Mouse (Mus musculus): ENCODE measurements at regions not wholly inside any gene's neighbourhood (a gene's known extent, or its start where the extent isn't known, plus 50 kb on each side); places are given as distances from the start of the nearest gene placed in this dataset.

- Histone ChIP-seq H3K4me2 (no peak overlapping the region), H3K27ac (ENCODE audit: poor library complexity, severe bottlenecking) (peak overlapping the region; percentile 82), H3K4me1 (replicated peaks) (peaks cover 22% of the 10 kb centered on the region)
Observed at GRCm38 (mm10) chr4:10315875-10316274, 558.4 kb upstream of the 2610301B20Rik start.

GRCm38 (mm10) chr4:10344147-10344546 lies 530.2 kb upstream of the 2610301B20Rik start:
- 56% methylated on average over 2 of the region's 2 CpGs for WGBS
- H3K9ac ChIP-seq = no peak overlapping the region
- no peaks in the 10 kb centered on the region for H3K36me3 ChIP-seq
- H3K27ac ChIP-seq (ENCODE audit: poor library complexity, severe bottlenecking) = no peak overlapping the region
- no peaks in the 10 kb centered on the region for H3K27me3 ChIP-seq (replicated peaks)
- no peak overlapping the region for H3K4me3 ChIP-seq
- no peaks in the 10 kb centered on the region for H3K9me3 ChIP-seq (replicated peaks)
- no peaks in the 10 kb centered on the region for H3K4me1 ChIP-seq (replicated peaks)
- H3K4me2 ChIP-seq = no peak overlapping the region
- ATAC-seq (ENCODE audit: insufficient number of reproducible peaks, low FRiP score) = no peak

More at GRCm38 (mm10) chr4:10315875-10316274, 558.4 kb upstream of the 2610301B20Rik start:
- Histone ChIP-seq H3K9me3 (replicated peaks) (no peaks in the 10 kb centered on the region), H3K36me3 (no peaks in the 10 kb centered on the region), H3K4me3 (no peak overlapping the region), H3K27me3 (replicated peaks) (no peaks in the 10 kb centered on the region), H3K9ac (no peak overlapping the region)
- no peak for ATAC-seq (ENCODE audit: insufficient number of reproducible peaks, low FRiP score)
- WGBS = 15% methylated on average over 3 of the region's 3 CpGs

- WGBS = 75% methylated on average over 4 of the region's 4 CpGs
- no peak overlapping the region for H3K9ac ChIP-seq
- ATAC-seq (ENCODE audit: insufficient number of reproducible peaks, low FRiP score) = no peak
- H3K4me1 ChIP-seq (replicated peaks) = no peaks in the 10 kb centered on the region
- no peak overlapping the region for H3K4me3 ChIP-seq
- H3K9me3 ChIP-seq (replicated peaks) = no peaks in the 10 kb centered on the region
- no peak overlapping the region for H3K27ac ChIP-seq (ENCODE audit: poor library complexity, severe bottlenecking)
- H3K27me3 ChIP-seq (replicated peaks) = no peaks in the 10 kb centered on the region
- no peak overlapping the region for H3K4me2 ChIP-seq
- no peaks in the 10 kb centered on the region for H3K36me3 ChIP-seq
Observed at GRCm38 (mm10) chr4:10351876-10352627, 522.2 kb upstream of the 2610301B20Rik start.

GRCm38 (mm10) chr4:10357572-10357971 lies 516.7 kb upstream of the 2610301B20Rik start:
- Histone ChIP-seq H3K27ac (ENCODE audit: poor library complexity, severe bottlenecking) (no peak overlapping the region), H3K4me1 (replicated peaks) (0 out of 2 replicates have a peak, but pooled peaks cover 3% of the 10 kb centered on the region), H3K4me2 (no peak overlapping the region), H3K36me3 (no peaks in the 10 kb centered on the region), H3K27me3 (replicated peaks) (no peaks in the 10 kb centered on the region), H3K4me3 (no peak overlapping the region), H3K9me3 (replicated peaks) (no peaks in the 10 kb centered on the region), H3K9ac (no peak overlapping the region)
- no peak for ATAC-seq (ENCODE audit: insufficient number of reproducible peaks, low FRiP score)
- 59% methylated on average over 3 of the region's 3 CpGs for WGBS

GRCm38 (mm10) chr4:10389790-10390189 lies 484.5 kb upstream of the 2610301B20Rik start:
- 89% methylated on average over 2 of the region's 2 CpGs for WGBS
- H3K27me3 ChIP-seq (replicated peaks) = no peaks in the 10 kb centered on the region
- no peak overlapping the region for H3K4me2 ChIP-seq
- no peak overlapping the region for H3K27ac ChIP-seq (ENCODE audit: poor library complexity, severe bottlenecking)
- H3K36me3 ChIP-seq = no peaks in the 10 kb centered on the region
- H3K9ac ChIP-seq = no peak overlapping the region
- no peak for ATAC-seq (ENCODE audit: insufficient number of reproducible peaks, low FRiP score)
- H3K4me3 ChIP-seq = no peak overlapping the region
- no peaks in the 10 kb centered on the region for H3K9me3 ChIP-seq (replicated peaks)
- H3K4me1 ChIP-seq (replicated peaks) = 0 out of 2 replicates have a peak, but pooled peaks cover 8% of the 10 kb centered on the region

GRCm38 (mm10) chr4:10397249-10397648 lies 477.0 kb upstream of the 2610301B20Rik start:
- ATAC-seq (ENCODE audit: insufficient number of reproducible peaks, low FRiP score) = no peak
- no peaks in the 10 kb centered on the region for H3K27me3 ChIP-seq (replicated peaks)
- no peaks in the 10 kb centered on the region for H3K4me1 ChIP-seq (replicated peaks)
- no peak overlapping the region for H3K4me3 ChIP-seq
- no peak overlapping the region for H3K9ac ChIP-seq
- H3K9me3 ChIP-seq (replicated peaks) = no peaks in the 10 kb centered on the region
- H3K27ac ChIP-seq (ENCODE audit: poor library complexity, severe bottlenecking) = no peak overlapping the region
- H3K36me3 ChIP-seq = no peaks in the 10 kb centered on the region
- H3K4me2 ChIP-seq = no peak overlapping the region

- Histone ChIP-seq H3K9ac (no peak overlapping the region), H3K36me3 (no peaks in the 10 kb centered on the region), H3K9me3 (replicated peaks) (no peaks in the 10 kb centered on the region), H3K4me3 (no peak overlapping the region), H3K27me3 (replicated peaks) (no peaks in the 10 kb centered on the region), H3K4me1 (replicated peaks) (no peaks in the 10 kb centered on the region), H3K27ac (ENCODE audit: poor library complexity, severe bottlenecking) (no peak overlapping the region), H3K4me2 (no peak overlapping the region)
- no peak for ATAC-seq (ENCODE audit: insufficient number of reproducible peaks, low FRiP score)
- 88% methylated on average over 2 of the region's 2 CpGs for WGBS
Observed at GRCm38 (mm10) chr4:10398075-10398474, 476.2 kb upstream of the 2610301B20Rik start.

- Histone ChIP-seq H3K4me1 (replicated peaks) (peaks cover 6% of the 10 kb centered on the region), H3K4me3 (no peak overlapping the region), H3K27ac (ENCODE audit: poor library complexity, severe bottlenecking) (no peak overlapping the region), H3K4me2 (no peak overlapping the region), H3K27me3 (replicated peaks) (no peaks in the 10 kb centered on the region), H3K9me3 (replicated peaks) (no peaks in the 10 kb centered on the region), H3K36me3 (no peaks in the 10 kb centered on the region), H3K9ac (no peak overlapping the region)
- ATAC-seq (ENCODE audit: insufficient number of reproducible peaks, low FRiP score) = no peak
- 63% methylated on average over 1 of the region's 1 CpGs for WGBS
Observed at GRCm38 (mm10) chr4:10399649-10400048, 474.6 kb upstream of the 2610301B20Rik start.

GRCm38 (mm10) chr4:10402928-10403327 lies 471.4 kb upstream of the 2610301B20Rik start:
- Histone ChIP-seq H3K27ac (ENCODE audit: poor library complexity, severe bottlenecking) (no peak overlapping the region), H3K4me2 (no peak overlapping the region), H3K9me3 (replicated peaks) (no peaks in the 10 kb centered on the region), H3K4me1 (replicated peaks) (peaks cover 11% of the 10 kb centered on the region), H3K36me3 (no peaks in the 10 kb centered on the region), H3K9ac (no peak overlapping the region), H3K27me3 (replicated peaks) (no peaks in the 10 kb centered on the region), H3K4me3 (no peak overlapping the region)
- no peak for ATAC-seq (ENCODE audit: insufficient number of reproducible peaks, low FRiP score)

GRCm38 (mm10) chr4:10404438-10404837 lies 469.9 kb upstream of the 2610301B20Rik start:
- ATAC-seq (ENCODE audit: insufficient number of reproducible peaks, low FRiP score) = peak; percentile 63
- peak overlapping the region; percentile 54; the same call in 1 of the 2 replicates for H3K27ac ChIP-seq (ENCODE audit: poor library complexity, severe bottlenecking)

GRCm38 (mm10) chr4:10405102-10405501 lies 469.2 kb upstream of the 2610301B20Rik start:
- WGBS = 60% methylated on average over 2 of the region's 2 CpGs
- no peak overlapping the region for H3K27ac ChIP-seq (ENCODE audit: poor library complexity, severe bottlenecking)
- H3K9me3 ChIP-seq (replicated peaks) = no peaks in the 10 kb centered on the region
- no peak overlapping the region for H3K4me2 ChIP-seq
- H3K27me3 ChIP-seq (replicated peaks) = no peaks in the 10 kb centered on the region
- ATAC-seq (ENCODE audit: insufficient number of reproducible peaks, low FRiP score) = no peak
- H3K9ac ChIP-seq = no peak overlapping the region
- H3K4me1 ChIP-seq (replicated peaks) = peaks cover 16% of the 10 kb centered on the region
- no peak overlapping the region for H3K4me3 ChIP-seq
- no peaks in the 10 kb centered on the region for H3K36me3 ChIP-seq

More at GRCm38 (mm10) chr4:10404438-10404837, 469.9 kb upstream of the 2610301B20Rik start:
- Histone ChIP-seq H3K4me1 (replicated peaks) (peaks cover 16% of the 10 kb centered on the region), H3K4me2 (peak overlapping the region; percentile 24; the same call in 1 of the 2 replicates), H3K4me3 (no peak overlapping the region), H3K9me3 (replicated peaks) (no peaks in the 10 kb centered on the region), H3K27me3 (replicated peaks) (no peaks in the 10 kb centered on the region), H3K36me3 (no peaks in the 10 kb centered on the region), H3K9ac (no peak overlapping the region)
- 8% methylated on average over 5 of the region's 5 CpGs for WGBS

- Histone ChIP-seq H3K4me3 (no peak overlapping the region), H3K9me3 (replicated peaks) (no peaks in the 10 kb centered on the region), H3K9ac (no peak overlapping the region), H3K27me3 (replicated peaks) (no peaks in the 10 kb centered on the region), H3K4me2 (no peak overlapping the region), H3K27ac (ENCODE audit: poor library complexity, severe bottlenecking) (no peak overlapping the region), H3K4me1 (replicated peaks) (no peaks in the 10 kb centered on the region), H3K36me3 (no peaks in the 10 kb centered on the region)
- no peak for ATAC-seq (ENCODE audit: insufficient number of reproducible peaks, low FRiP score)
Observed at GRCm38 (mm10) chr4:10414274-10414673, 460.0 kb upstream of the 2610301B20Rik start.

All from heart, embryonic 12.5 days (tissue).